Mouse (Mus musculus): ENCODE results near the gene Gabrb2. TPM values are rescaled to one million over a fixed set of nuclear protein-coding genes. Genes with fewer than 3 reads are reported as not detected.

Gabrb2 gene
- polyA plus RNA-seq, 1 experiment from 2014 or later: 16.0 TPM

DNA sequence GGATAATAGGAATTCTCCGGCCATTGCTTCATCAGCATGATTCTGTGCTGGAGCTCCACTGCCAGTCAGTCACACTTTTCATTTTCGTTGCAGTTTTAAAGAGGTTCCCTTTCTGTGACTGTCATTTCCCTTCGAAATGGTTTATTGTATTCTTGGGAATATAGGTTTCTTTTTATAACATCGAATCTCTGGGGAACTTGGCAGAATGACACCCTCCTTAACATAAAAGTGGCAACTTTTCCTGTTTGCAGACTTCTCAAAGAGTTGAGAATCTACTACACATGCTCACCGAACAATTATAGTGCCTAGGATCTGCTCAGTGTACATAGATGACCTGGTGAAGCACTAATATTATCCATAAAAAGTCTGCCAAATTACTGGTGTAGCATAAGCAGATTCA is 146.5 kb downstream of the Gabrb2 start:
- H3K9me3 ChIP-seq: no peaks in the 10 kb centered on the region
- H3K27me3 ChIP-seq: no peaks in the 10 kb centered on the region
- H3K4me3 ChIP-seq: no peak overlapping the region
- H3K4me1 ChIP-seq (replicated peaks): no peaks in the 10 kb centered on the region
- no peaks in the 10 kb centered on the region for H3K36me3 ChIP-seq
- H3K4me2 ChIP-seq: no peak overlapping the region
- 82% methylated on average over 5 of the region's 5 CpGs for WGBS
- H3K9ac ChIP-seq: no peak overlapping the region
- H3K27ac ChIP-seq: no peak overlapping the region
- ATAC-seq (ENCODE audit: low FRiP score): no peak

DNA sequence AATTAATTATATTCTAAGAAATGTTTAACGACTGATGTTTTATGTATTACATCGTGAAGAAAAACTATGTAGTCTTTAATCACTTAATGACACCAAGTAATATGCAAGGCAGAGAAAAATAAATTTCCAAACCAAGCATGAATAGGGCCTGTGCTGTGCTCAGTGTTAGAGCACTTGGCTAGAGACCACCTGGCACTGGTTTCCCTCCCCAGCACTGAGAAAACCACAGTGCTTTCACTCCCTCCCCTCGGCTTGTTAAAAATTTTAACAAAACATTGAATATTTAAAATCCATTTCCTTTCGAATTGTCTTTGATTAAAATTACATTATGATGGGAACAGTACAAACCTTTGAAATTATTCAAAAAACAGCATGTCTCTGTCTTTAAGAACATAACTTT is 151.9 kb downstream of the Gabrb2 start:
- Histone ChIP-seq H3K4me2 (no peak overlapping the region), H3K4me1 (replicated peaks) (no peaks in the 10 kb centered on the region), H3K9ac (no peak overlapping the region), H3K9me3 (no peaks in the 10 kb centered on the region), H3K27ac (no peak overlapping the region), H3K36me3 (no peaks in the 10 kb centered on the region), H3K27me3 (no peaks in the 10 kb centered on the region), H3K4me3 (no peak overlapping the region)
- no peak for ATAC-seq (ENCODE audit: low FRiP score)
- WGBS: 86% methylated on average over 4 of the region's 4 CpGs

DNA sequence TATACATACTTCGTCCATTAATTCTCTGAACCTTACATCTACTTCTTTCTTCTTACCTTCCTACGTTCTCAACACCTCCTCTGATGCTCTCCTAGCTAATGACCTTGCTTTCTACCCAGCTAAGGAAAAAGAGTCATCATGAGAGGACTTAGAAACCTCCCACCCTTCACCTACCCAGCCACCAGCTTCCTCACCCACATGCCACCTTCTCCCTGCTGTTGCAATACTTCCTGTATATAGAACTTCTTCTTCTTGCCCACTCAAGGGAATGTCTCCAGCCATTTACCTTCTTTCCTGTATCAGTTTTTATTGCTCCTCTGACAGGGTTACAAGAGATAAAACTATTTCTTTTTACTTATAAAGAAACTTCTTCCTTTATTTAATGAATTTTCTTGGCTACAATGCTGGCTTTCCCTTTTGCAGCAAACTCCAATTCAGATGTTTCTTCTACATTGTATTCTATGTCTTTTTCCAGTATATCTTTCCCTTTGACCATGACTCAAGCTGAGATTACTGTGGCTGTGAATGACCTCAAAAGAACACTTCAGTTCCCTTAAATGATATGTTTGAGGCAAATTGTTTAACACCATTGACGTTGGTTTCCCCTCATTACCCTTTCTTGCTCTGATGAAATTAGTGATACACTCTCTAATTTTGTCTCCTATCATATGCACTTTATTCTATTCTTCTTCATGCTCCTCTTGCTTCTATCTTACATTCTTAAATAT is 155.8 kb downstream of the Gabrb2 start:
- WGBS: 84% methylated on average over 3 of the region's 3 CpGs
- Histone ChIP-seq H3K9me3 (no peaks in the 10 kb centered on the region), H3K27ac (no peak overlapping the region)

DNA sequence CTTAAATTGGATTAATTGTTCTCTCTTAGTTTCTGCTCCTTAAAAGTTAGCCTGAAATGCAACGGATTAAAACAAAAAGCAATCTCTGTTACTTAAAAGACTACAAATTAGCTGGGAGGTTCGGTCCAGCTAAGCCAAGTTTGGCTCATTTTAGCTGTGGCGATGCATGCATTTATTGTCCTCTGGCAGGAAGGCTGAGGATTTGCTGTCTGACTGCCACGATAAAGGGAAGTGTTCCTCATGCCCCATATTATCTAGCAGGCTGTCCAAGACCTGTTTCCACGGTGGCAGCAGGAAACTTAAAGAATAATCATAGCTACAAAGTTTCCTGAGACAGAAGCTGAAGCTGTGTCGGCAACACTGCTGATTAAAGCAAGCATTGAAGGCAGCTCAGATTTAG is 160.2 kb downstream of the Gabrb2 start:
- 70% methylated on average over 6 of the region's 6 CpGs for WGBS
- Histone ChIP-seq H3K4me1 (replicated peaks) (no peaks in the 10 kb centered on the region), H3K27me3 (no peaks in the 10 kb centered on the region), H3K36me3 (no peaks in the 10 kb centered on the region), H3K9ac (no peak overlapping the region), H3K9me3 (no peaks in the 10 kb centered on the region), H3K27ac (no peak overlapping the region), H3K4me2 (no peak overlapping the region), H3K4me3 (no peak overlapping the region)
- no peak for ATAC-seq (ENCODE audit: low FRiP score)

More for the DNA sequence above, 155.8 kb downstream of the Gabrb2 start:
- no peak overlapping the region for H3K9ac ChIP-seq
- ATAC-seq (ENCODE audit: low FRiP score): no peak
- no peak overlapping the region for H3K4me2 ChIP-seq
- no peak overlapping the region for H3K4me3 ChIP-seq
- H3K36me3 ChIP-seq: no peaks in the 10 kb centered on the region
- H3K27me3 ChIP-seq: no peaks in the 10 kb centered on the region
- H3K4me1 ChIP-seq (replicated peaks): no peaks in the 10 kb centered on the region

DNA sequence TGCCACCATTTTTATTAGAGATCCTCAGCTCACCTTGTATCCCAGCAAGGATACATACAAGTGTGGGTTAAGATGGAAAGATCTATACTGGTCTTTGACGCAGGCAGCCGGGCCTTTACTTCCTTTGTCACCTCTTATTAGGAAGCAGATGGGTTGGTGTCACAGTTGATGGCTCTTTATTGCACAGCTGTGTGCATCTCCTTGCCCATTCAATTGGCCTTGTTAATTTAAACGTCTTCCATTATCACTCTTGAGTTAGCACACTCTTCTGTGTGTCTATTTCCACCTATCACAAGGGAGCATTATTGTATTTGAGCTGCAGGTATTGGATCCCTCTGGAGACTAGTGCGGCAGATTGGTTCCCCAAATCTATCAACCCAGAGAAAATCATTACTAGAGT is 161.6 kb downstream of the Gabrb2 start:
- H3K4me1 ChIP-seq (replicated peaks): no peaks in the 10 kb centered on the region
- H3K4me3 ChIP-seq: no peak overlapping the region
- H3K4me2 ChIP-seq: no peak overlapping the region
- H3K27me3 ChIP-seq: no peaks in the 10 kb centered on the region
- 61% methylated on average over 4 of the region's 4 CpGs for WGBS
- H3K9me3 ChIP-seq: no peaks in the 10 kb centered on the region
- H3K9ac ChIP-seq: no peak overlapping the region
- ATAC-seq (ENCODE audit: low FRiP score): no peak
- H3K27ac ChIP-seq: no peak overlapping the region
- H3K36me3 ChIP-seq: no peaks in the 10 kb centered on the region

DNA sequence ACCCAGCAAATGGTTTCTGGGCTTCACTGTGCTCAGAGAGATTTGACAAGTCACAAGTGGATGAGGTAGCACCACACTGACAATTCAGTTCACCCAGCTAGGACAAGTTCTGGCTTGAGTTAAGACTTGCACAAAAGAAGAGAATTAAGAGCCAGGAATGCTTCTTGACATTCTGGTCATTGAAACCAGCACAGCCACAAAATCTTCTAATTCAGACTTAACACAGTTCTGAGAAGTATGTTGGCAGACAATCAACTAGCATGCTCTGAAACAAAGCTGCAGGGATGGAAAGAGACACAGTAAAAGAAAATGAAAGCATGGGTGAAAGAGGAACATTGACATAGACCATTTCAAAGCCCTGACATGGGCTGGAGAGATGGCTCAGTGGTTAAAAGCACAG is 162.2 kb downstream of the Gabrb2 start:
- no peak for ATAC-seq (ENCODE audit: low FRiP score)
- H3K9me3 ChIP-seq: no peaks in the 10 kb centered on the region

DNA sequence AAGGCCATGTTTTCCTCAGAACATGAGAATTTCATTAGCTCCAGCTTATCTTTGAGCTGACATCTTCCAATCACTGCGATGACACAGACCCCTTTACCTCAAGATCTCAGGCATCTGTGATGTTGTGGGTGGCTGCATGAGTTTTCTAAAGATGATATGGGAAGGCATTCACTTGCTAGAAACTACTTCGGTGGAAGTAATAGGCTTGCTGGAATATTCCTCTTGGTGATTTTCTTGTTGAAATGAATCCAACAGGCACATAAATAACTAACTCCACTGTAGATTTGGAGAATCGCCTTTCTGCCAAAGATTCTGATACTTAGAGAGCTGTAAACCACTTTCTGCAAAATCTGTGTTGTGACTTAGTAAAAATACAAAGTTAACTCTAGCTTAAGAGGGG is 172.9 kb downstream of the Gabrb2 start:
- no peak overlapping the region for H3K9ac ChIP-seq
- no peak overlapping the region for H3K27ac ChIP-seq
- no peak for ATAC-seq (ENCODE audit: low FRiP score)
- 0 out of 2 replicates have a peak, but pooled peaks cover under 1% of the 10 kb centered on the region for H3K36me3 ChIP-seq
- no peaks in the 10 kb centered on the region for H3K27me3 ChIP-seq
- 89% methylated on average over 3 of the region's 3 CpGs for WGBS
- no peaks in the 10 kb centered on the region for H3K4me1 ChIP-seq (replicated peaks)
- H3K4me2 ChIP-seq: no peak overlapping the region
- H3K4me3 ChIP-seq: no peak overlapping the region
- no peaks in the 10 kb centered on the region for H3K9me3 ChIP-seq

More for the DNA sequence above, 162.2 kb downstream of the Gabrb2 start:
- Histone ChIP-seq H3K4me3 (no peak overlapping the region), H3K36me3 (no peaks in the 10 kb centered on the region), H3K4me2 (no peak overlapping the region), H3K27ac (no peak overlapping the region), H3K27me3 (no peaks in the 10 kb centered on the region), H3K9ac (no peak overlapping the region), H3K4me1 (replicated peaks) (no peaks in the 10 kb centered on the region)

DNA sequence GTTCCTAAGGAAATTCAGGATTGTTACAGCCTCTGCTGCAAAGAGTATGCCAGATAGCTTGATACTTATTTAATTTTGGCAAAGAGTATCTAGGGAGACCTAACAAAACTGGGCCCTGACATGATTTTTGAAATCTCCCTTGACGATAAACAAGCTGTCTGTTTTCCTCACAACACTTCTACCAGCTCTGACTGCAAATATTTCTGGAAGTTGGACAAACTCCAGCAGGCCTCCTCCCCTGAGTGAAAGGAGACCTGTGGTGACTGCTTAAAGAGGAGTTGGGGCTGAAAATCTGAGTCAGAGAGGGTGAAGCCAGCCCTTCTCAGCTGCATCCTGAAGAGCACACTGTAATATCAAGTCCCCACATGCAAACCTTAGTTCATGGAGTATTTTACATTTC is 186.7 kb downstream of the Gabrb2 start:
- H3K9ac ChIP-seq: no peak overlapping the region
- 65% methylated on average over 1 of the region's 1 CpGs for WGBS
- H3K4me1 ChIP-seq (replicated peaks): no peaks in the 10 kb centered on the region
- H3K9me3 ChIP-seq: no peaks in the 10 kb centered on the region
- no peaks in the 10 kb centered on the region for H3K27me3 ChIP-seq
- H3K36me3 ChIP-seq: no peaks in the 10 kb centered on the region
- no peak overlapping the region for H3K4me2 ChIP-seq
- H3K4me3 ChIP-seq: no peak overlapping the region
- no peak overlapping the region for H3K27ac ChIP-seq
- no peak for ATAC-seq (ENCODE audit: low FRiP score)

DNA sequence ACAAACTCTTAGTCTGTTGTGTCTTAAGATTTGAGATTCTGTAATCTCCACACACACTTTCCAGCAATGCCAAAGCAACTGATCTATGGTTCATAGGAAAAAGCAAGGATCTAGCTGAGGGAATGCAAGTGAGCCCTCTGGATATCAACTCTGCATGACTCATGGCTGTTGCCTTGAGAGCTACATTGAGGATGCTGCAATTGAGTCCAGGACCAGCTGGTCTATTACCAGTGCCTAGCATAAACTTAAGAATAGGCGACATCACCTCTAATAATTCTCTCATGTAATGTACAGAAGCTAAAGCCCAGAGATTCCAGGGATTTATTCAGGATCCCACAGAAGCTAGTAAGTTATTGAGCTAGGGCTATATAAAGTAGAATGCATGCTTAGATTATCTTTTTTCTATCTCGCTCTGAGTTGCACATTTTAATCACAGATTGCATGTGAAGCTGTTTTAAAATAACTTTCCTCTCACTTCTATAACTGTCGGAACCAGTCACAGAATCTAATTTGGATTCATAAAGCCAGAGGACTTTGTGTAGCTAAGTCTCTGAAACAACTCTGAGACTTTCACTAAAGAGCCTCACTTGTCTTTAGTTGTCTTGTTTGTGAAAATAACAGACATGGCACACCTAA is 189.7 kb downstream of the Gabrb2 start:
- no peaks in the 10 kb centered on the region for H3K9me3 ChIP-seq
- no peak overlapping the region for H3K27ac ChIP-seq
- no peaks in the 10 kb centered on the region for H3K27me3 ChIP-seq
- no peak for ATAC-seq (ENCODE audit: low FRiP score)
- H3K36me3 ChIP-seq: no peaks in the 10 kb centered on the region
- no peak overlapping the region for H3K9ac ChIP-seq
- no peaks in the 10 kb centered on the region for H3K4me1 ChIP-seq (replicated peaks)
- H3K4me2 ChIP-seq: no peak overlapping the region
- 92% methylated on average over 3 of the region's 3 CpGs for WGBS
- H3K4me3 ChIP-seq: no peak overlapping the region

DNA sequence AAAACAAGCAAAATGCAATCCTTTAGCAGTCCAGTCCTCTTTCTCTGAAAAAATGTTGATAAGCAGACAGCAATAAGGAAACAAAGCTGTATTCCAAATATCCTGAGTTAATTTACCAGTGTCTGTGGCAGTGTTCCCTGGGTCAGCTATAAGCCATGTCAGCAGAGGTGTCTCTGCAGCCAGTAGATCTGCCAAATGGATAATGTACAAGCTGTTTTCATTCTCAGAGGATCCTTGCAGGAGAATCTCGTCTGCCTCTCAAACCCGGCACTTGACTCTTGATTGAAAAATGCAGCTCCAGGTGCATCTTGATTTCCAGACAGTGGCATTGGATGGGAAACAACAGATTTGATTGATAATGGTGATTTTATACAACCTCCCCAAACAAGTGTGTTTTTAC is 198.6 kb downstream of the Gabrb2 start:
- H3K4me2 ChIP-seq: no peak overlapping the region
- ATAC-seq (ENCODE audit: low FRiP score): no peak
- no peak overlapping the region for H3K4me3 ChIP-seq
- no peak overlapping the region for H3K9ac ChIP-seq
- no peak overlapping the region for H3K27ac ChIP-seq
- H3K4me1 ChIP-seq (replicated peaks): no peaks in the 10 kb centered on the region
- H3K36me3 ChIP-seq: no peaks in the 10 kb centered on the region
- no peaks in the 10 kb centered on the region for H3K27me3 ChIP-seq
- 61% methylated on average over 2 of the region's 2 CpGs for WGBS
- no peaks in the 10 kb centered on the region for H3K9me3 ChIP-seq

DNA sequence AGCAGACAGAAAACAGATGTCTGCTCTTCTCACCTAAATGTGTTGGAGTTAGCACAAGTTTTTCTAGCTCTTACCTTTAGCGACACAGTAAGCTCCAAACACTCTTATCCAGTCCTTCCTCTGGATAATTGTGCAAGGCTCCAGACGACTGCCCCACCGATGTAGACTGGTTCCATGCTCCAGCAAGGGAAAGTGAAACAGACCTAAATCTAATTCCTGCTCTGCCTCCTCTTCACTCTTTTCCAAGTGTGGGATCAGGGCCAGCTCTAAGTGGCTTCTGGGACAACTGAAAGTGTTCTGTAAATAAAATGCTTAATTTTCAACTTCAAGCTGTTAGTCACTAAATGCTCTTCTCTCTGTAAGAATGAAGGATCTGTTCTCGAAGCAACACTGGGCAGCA is 201.6 kb downstream of the Gabrb2 start:
- Histone ChIP-seq H3K9me3 (no peaks in the 10 kb centered on the region), H3K27me3 (no peaks in the 10 kb centered on the region), H3K4me3 (no peak overlapping the region), H3K36me3 (no peaks in the 10 kb centered on the region), H3K9ac (no peak overlapping the region), H3K4me2 (no peak overlapping the region), H3K27ac (no peak overlapping the region), H3K4me1 (replicated peaks) (no peaks in the 10 kb centered on the region)
- WGBS: 90% methylated on average over 4 of the region's 4 CpGs
- no peak for ATAC-seq (ENCODE audit: low FRiP score)

DNA sequence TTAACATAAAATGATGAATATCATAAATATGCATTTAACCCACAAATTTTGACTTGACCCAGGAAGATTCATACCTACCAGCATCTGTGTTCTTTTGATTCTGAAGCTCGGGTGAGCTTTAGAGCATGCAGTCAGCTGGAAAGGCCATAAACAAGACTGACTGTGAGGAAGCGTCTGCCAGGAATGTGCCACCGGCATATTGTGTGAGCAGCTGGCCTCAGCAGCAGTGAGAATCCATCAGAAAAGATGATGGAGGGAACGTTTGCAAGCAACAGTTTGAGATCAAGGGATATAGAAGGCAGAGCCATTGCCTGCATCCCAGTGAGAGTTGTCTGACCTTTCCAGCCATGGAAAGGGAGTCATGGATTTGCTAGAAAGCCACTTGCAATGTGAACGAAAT is 230.6 kb downstream of the Gabrb2 start:
- Histone ChIP-seq H3K9me3 (no peaks in the 10 kb centered on the region), H3K9ac (no peak overlapping the region), H3K4me1 (replicated peaks) (0 out of 2 replicates have a peak, but pooled peaks cover 4% of the 10 kb centered on the region), H3K4me3 (no peak overlapping the region), H3K4me2 (no peak overlapping the region), H3K27me3 (no peaks in the 10 kb centered on the region), H3K36me3 (no peaks in the 10 kb centered on the region), H3K27ac (no peak overlapping the region)
- peak; percentile 43; the same call in 1 of the 2 replicates for ATAC-seq (ENCODE audit: low FRiP score)
- WGBS: 52% methylated on average over 5 of the region's 5 CpGs

DNA sequence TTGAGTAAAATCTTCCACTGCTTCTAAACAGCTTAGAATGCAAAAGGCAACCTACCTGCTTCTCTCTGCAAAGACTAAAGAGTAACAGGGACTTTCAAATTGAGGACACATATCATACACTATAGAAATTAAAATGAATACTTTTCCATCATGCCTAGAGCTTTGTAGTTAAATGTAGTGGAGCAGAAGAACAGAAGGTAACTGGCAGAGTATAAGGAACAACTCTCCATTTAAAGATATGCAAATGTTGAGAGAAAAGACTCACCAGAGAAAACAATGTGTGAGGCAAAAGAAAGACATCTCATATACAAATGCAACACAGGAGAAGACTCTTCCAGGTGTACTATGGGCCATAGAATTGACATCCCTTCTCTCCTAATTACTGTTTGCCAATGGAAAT is 232.0 kb downstream of the Gabrb2 start:
- Histone ChIP-seq H3K9ac (no peak overlapping the region), H3K9me3 (no peaks in the 10 kb centered on the region), H3K27me3 (no peaks in the 10 kb centered on the region), H3K4me2 (no peak overlapping the region), H3K4me1 (replicated peaks) (0 out of 2 replicates have a peak, but pooled peaks cover 4% of the 10 kb centered on the region), H3K36me3 (no peaks in the 10 kb centered on the region), H3K27ac (no peak overlapping the region), H3K4me3 (no peak overlapping the region)
- ATAC-seq (ENCODE audit: low FRiP score): no peak

Measured in hindbrain, embryonic 13.5 days (tissue).